Mouse (Mus musculus): ENCODE measurements around the gene Myo1b. TPM values are rescaled to one million over a fixed set of nuclear protein-coding genes. Genes with fewer than 3 reads are reported as not detected.
A peak's percentile ranks its signal among the peaks of the same experiment; 100 is the strongest.

The Myo1b gene
- polyA plus RNA-seq, 1 experiment from 2014 or later, result 82.0 TPM

DNA sequence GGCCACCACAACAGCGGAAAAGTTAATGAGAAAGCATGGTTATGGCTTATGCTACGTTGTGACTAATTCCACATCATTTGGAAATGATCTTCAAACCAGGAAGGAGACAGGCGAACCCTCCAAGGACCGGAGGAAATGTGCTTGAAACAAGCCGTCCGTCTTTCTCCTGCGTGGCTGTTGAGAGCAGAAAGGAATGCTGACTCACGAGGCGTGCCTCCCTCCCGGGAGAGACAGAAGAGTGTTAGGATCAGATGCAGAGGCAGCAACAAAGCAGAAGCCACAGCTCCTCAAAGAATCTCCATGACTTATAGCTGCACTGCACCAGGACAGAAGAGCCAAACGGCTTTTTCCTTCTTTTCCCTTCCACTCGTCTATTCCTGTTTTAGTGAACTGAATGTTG, 168.4 kb downstream of the Myo1b start:
- WGBS, result 44% methylated on average over 12 of the region's 12 CpGs
- Histone ChIP-seq H3K27me3 (ENCODE audit: poor library complexity, severe bottlenecking) (no peaks in the 10 kb centered on the region), H3K9me3 (no peaks in the 10 kb centered on the region), H3K27ac (peak overlapping the region; percentile 4; the same call in 1 of the 2 replicates), H3K36me3 (replicated peaks) (peaks cover 57% of the 10 kb centered on the region), H3K4me3 (no peak overlapping the region), H3K4me1 (peaks cover 22% of the 10 kb centered on the region)
- DNase-seq (ENCODE audit: extremely low spot score, low spot score), result peak; percentile 18

DNA sequence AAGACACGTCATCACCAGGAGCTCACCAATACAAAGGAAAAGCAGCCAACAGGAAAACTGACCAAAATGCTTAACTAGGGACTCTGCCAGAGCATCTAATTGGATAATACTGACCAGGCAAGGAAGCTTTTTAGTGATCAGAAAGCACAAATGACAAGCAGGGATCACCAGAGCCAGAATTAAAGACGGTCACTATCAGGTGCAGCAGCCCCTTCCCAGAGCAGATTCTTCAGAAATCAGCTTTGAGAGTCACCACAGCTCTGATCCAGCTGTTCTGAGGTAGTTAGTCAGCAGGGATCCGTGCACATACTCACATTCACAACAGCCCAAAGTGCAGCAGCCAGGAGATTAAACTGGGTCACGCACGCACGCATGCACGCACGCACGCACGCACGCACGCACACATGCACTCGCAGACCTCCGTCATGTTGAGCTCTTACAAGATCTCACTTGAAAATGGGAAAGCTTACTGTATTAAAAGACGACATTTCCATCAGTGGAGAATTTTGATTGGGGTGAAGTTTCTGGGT, 169.1 kb downstream of the Myo1b start:
- Histone ChIP-seq H3K27ac (no peak overlapping the region), H3K4me1 (peaks cover 22% of the 10 kb centered on the region), H3K4me3 (no peak overlapping the region), H3K27me3 (ENCODE audit: poor library complexity, severe bottlenecking) (no peaks in the 10 kb centered on the region), H3K9me3 (no peaks in the 10 kb centered on the region), H3K36me3 (replicated peaks) (peaks cover 50% of the 10 kb centered on the region)
- no peak for DNase-seq (ENCODE audit: extremely low spot score, low spot score)
- WGBS, result 85% methylated on average over 15 of the region's 15 CpGs

DNA sequence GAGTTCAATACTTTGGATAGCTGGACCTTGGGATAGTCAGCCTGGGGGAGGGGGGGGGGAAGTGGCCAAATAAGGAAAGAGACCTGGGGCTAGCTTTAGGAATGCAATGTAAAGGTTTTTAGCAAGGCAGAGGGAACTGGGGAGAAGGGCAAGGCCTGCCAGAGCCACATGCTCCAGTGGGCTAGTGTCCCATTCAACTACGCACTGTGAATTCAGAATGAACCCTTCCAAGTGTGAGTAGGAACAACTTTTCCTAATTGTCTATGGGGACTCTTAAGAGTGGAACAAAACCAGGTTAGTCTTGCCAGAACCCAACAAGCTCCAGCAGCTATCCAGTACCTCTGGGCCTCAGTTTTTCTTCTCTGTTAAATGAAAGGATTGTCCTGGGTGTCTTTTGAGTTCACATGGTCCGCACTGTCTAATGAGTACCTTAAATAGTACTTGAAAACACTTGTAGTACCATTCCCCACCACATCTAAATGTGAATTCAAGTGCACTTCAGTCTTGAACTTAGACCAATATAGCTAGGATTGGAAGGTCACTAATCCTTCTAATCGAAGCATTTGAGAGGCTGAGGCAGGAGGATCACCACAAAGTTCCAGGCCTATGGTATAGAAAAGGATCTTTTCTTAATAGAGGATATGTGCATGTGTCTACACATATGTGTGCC, 172.0 kb downstream of the Myo1b start:
- DNase-seq (ENCODE audit: extremely low spot score, low spot score), result no peak
- Histone ChIP-seq H3K27me3 (ENCODE audit: poor library complexity, severe bottlenecking) (no peaks in the 10 kb centered on the region), H3K36me3 (replicated peaks) (peaks cover 31% of the 10 kb centered on the region), H3K27ac (no peak overlapping the region), H3K4me1 (peaks cover 22% of the 10 kb centered on the region), H3K9me3 (no peaks in the 10 kb centered on the region), H3K4me3 (no peak overlapping the region)
- 95% methylated on average over 3 of the region's 3 CpGs for WGBS

DNA sequence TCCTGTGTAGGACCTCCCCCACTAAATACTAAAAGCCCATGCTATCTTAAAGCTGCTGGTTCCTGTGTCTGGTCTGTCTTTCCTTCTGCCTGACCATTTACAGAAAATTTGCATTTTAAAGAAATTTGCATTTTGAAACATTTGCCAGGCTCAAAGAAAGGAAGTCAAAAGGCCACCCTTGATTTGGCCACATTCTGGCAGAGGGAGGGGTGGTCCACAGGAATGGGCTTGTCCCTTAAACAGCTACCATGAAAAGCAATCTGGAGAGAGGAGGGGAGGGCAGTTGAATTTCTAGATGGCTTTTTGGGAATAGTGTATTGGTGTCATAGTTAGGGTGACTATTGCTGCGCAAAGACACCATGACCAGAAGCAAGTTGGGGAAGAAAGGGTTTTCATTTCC, 173.3 kb downstream of the Myo1b start:
- Histone ChIP-seq H3K27ac (no peak overlapping the region), H3K4me3 (no peak overlapping the region), H3K36me3 (replicated peaks) (peaks cover 24% of the 10 kb centered on the region), H3K4me1 (peaks cover 13% of the 10 kb centered on the region), H3K27me3 (ENCODE audit: poor library complexity, severe bottlenecking) (no peaks in the 10 kb centered on the region), H3K9me3 (no peaks in the 10 kb centered on the region)
- WGBS, result 96% methylated on average over 1 of the region's 1 CpGs
- DNase-seq (ENCODE audit: extremely low spot score, low spot score), result no peak

GRCm38 (mm10) chr1:51740626-51741231, 175.1 kb downstream of the Myo1b start:
- Histone ChIP-seq H3K27ac (no peak overlapping the region), H3K9me3 (no peaks in the 10 kb centered on the region), H3K4me1 (no peaks in the 10 kb centered on the region), H3K4me3 (no peak overlapping the region), H3K36me3 (replicated peaks) (peaks cover 17% of the 10 kb centered on the region), H3K27me3 (ENCODE audit: poor library complexity, severe bottlenecking) (no peaks in the 10 kb centered on the region)
- 90% methylated on average over 10 of the region's 10 CpGs for WGBS
- no peak for DNase-seq (ENCODE audit: extremely low spot score, low spot score)

DNA sequence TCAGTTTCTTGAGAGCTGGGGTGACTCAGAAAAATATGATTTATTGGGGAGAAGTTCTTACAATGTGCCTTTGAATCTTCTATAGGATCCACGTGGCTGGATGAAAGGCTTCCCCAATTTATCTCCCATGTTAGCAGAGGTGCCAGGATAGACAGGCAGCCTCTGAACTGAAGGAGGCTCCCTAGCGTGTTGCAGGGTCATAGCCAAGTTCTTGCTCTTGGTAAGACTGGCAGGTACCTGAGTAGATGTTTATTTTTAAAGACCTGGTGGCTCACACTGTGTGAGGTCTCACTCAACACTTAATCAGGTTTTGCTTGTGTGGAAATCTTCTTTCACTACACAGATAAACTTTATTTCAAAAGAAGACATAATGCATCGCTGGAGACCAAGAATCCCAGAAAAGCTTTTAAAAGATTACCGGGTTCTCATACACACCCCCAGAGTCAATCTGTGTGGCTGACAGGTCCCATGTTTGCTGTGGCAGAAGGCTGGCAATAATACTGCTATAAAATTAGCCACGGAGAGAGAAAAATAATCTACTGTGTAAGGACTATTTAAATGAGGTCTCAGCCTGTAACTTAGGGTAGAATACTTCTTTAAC, 176.5 kb downstream of the Myo1b start:
- 83% methylated on average over 5 of the region's 5 CpGs for WGBS
- H3K9me3 ChIP-seq, result no peaks in the 10 kb centered on the region
- peaks cover 7% of the 10 kb centered on the region for H3K36me3 ChIP-seq (replicated peaks)
- DNase-seq (ENCODE audit: extremely low spot score, low spot score), result no peak
- no peak overlapping the region for H3K4me3 ChIP-seq
- H3K4me1 ChIP-seq, result no peaks in the 10 kb centered on the region
- no peaks in the 10 kb centered on the region for H3K27me3 ChIP-seq (ENCODE audit: poor library complexity, severe bottlenecking)
- no peak overlapping the region for H3K27ac ChIP-seq

DNA sequence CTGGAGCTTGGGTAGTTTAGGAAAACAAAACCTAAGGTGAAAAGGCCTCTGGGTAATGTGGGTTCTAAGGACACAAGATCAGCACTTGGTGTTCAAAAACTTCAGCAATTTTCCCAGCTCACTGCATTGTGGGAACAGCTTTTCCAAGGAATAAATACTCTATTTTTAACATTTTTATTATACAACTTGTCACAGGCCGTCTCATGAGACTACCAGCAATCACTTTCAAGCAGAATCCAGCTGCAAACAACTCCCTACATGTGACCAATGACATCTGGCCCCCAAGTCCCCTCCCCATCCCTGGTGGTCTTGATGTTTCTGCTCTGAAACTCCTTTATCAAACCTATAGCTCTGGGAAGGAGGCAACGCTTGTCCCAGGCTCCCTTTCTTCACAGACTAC, 179.0 kb downstream of the Myo1b start:
- peaks cover 2% of the 10 kb centered on the region; the same call in 1 of the 2 replicates for H3K9me3 ChIP-seq
- no peaks in the 10 kb centered on the region for H3K27me3 ChIP-seq (ENCODE audit: poor library complexity, severe bottlenecking)
- no peak for DNase-seq (ENCODE audit: extremely low spot score, low spot score)
- WGBS, result 83% methylated on average over 2 of the region's 2 CpGs
- H3K36me3 ChIP-seq (replicated peaks), result no peaks in the 10 kb centered on the region; the same call in 1 of the 2 replicates
- H3K4me1 ChIP-seq, result no peaks in the 10 kb centered on the region
- H3K27ac ChIP-seq, result no peak overlapping the region
- no peak overlapping the region for H3K4me3 ChIP-seq

DNA sequence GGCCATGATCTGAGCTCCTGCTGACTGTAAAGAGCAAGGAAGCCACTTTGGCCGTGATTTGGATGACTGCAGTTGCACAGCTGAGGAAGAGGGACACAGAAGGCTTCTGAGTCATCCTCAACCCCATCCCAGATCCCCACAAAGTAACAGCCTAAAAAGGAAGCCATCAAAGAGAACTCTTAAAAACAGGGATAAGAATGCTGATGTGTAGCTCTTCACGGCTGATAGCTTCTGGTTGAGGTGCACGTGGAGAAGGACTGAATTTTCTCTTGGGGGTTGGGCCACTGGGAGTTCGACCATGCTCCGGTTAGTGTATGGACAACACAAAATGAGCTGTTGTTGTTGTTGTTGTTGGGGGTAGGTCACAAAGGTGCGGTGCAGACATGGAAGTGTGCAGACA, 181.2 kb downstream of the Myo1b start:
- no peak for DNase-seq (ENCODE audit: extremely low spot score, low spot score)
- Histone ChIP-seq H3K36me3 (replicated peaks) (no peaks in the 10 kb centered on the region), H3K27me3 (ENCODE audit: poor library complexity, severe bottlenecking) (no peaks in the 10 kb centered on the region), H3K4me3 (no peak overlapping the region), H3K4me1 (no peaks in the 10 kb centered on the region), H3K27ac (no peak overlapping the region), H3K9me3 (peaks cover 6% of the 10 kb centered on the region; the same call in 1 of the 2 replicates)
- WGBS, result 91% methylated on average over 6 of the region's 6 CpGs

DNA sequence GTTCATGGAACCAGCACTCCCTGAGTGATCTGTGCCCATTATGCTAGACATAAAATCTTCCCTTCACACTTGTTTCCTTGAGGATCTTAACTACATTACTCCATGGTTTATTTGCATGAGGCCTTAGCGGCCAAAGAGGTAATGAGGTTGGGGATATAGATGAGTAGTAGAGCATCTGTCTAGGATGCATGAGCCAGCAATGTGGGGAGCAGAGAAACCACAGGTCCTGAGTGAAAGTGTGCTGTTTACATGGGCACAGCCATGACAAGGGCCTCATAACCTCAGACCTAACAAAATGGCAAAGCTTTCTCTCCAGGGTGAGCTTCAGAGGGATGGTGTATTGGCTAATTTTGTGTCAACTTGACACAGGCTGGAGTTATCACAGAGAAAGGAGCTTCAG, 186.5 kb downstream of the Myo1b start:
- DNase-seq (ENCODE audit: extremely low spot score, low spot score), result no peak
- no peaks in the 10 kb centered on the region for H3K27me3 ChIP-seq (ENCODE audit: poor library complexity, severe bottlenecking)
- 91% methylated on average over 1 of the region's 1 CpGs for WGBS
- no peak overlapping the region for H3K27ac ChIP-seq
- peaks cover 6% of the 10 kb centered on the region; the same call in 1 of the 2 replicates for H3K9me3 ChIP-seq
- no peaks in the 10 kb centered on the region for H3K4me1 ChIP-seq
- H3K36me3 ChIP-seq (replicated peaks), result no peaks in the 10 kb centered on the region
- H3K4me3 ChIP-seq, result no peak overlapping the region

- Histone ChIP-seq H3K36me3 (replicated peaks) (no peaks in the 10 kb centered on the region), H3K4me1 (no peaks in the 10 kb centered on the region), H3K27ac (no peak overlapping the region), H3K9me3 (peaks cover 6% of the 10 kb centered on the region; the same call in 1 of the 2 replicates), H3K27me3 (ENCODE audit: poor library complexity, severe bottlenecking) (no peaks in the 10 kb centered on the region), H3K4me3 (no peak overlapping the region)
- DNase-seq (ENCODE audit: extremely low spot score, low spot score), result no peak
- 91% methylated on average over 4 of the region's 4 CpGs for WGBS
These were observed 187.1 kb downstream of the Myo1b start for GRCm38 (mm10) chr1:51728816-51729215.

- WGBS, result 82% methylated on average over 9 of the region's 9 CpGs
- no peaks in the 10 kb centered on the region for H3K27me3 ChIP-seq (ENCODE audit: poor library complexity, severe bottlenecking)
- 0 out of 2 replicates have a peak, but pooled peaks cover 4% of the 10 kb centered on the region for H3K4me1 ChIP-seq
- no peaks in the 10 kb centered on the region for H3K36me3 ChIP-seq (replicated peaks)
- no peaks in the 10 kb centered on the region for H3K9me3 ChIP-seq
- DNase-seq (ENCODE audit: extremely low spot score, low spot score), result no peak
- no peak overlapping the region for H3K27ac ChIP-seq
- no peak overlapping the region for H3K4me3 ChIP-seq
These were observed 195.8 kb downstream of the Myo1b start for GRCm38 (mm10) chr1:51719897-51720673.

GRCm38 (mm10) chr1:51710831-51711230, 205.0 kb downstream of the Myo1b start:
- WGBS, result 88% methylated on average over 2 of the region's 2 CpGs
- H3K27ac ChIP-seq, result no peak overlapping the region
- DNase-seq (ENCODE audit: extremely low spot score, low spot score), result no peak
- no peak overlapping the region for H3K4me3 ChIP-seq
- H3K9me3 ChIP-seq, result peaks cover 7% of the 10 kb centered on the region
- no peaks in the 10 kb centered on the region for H3K36me3 ChIP-seq (replicated peaks)
- H3K27me3 ChIP-seq (ENCODE audit: poor library complexity, severe bottlenecking), result no peaks in the 10 kb centered on the region
- H3K4me1 ChIP-seq, result no peaks in the 10 kb centered on the region

All from forebrain, embryonic 10.5 days (tissue).